Mouse (Mus musculus) G1E (cell line): Measurements from ENCODE around the gene Pde2a.

ENCODE experiments used
- CTCF ChIP-seq: IDR thresholded peaks from 2 replicates; pipeline ENCODE4 v1.5.1; 2012; ENCODE audit warnings: low read depth, low read length, inconsistent platforms, mixed read lengths
- GATA1 ChIP-seq: IDR thresholded peaks from 2 replicates; pipeline ENCODE4 v1.6.1; 2012; ENCODE audit warnings: borderline replicate concordance, low read length, inconsistent platforms, mixed read lengths
- GATA2 ChIP-seq: IDR thresholded peaks from 2 replicates; pipeline ENCODE4 v1.6.1; 2012; ENCODE audit warnings: low read depth, low read length, inconsistent platforms, borderline replicate concordance
- TAL1 ChIP-seq: conservative IDR thresholded peaks from 2 replicates; pipeline ENCODE4 v1.6.1; 2012; ENCODE audit warnings: low read depth, low read length, inconsistent platforms, mixed read lengths

DNA sequence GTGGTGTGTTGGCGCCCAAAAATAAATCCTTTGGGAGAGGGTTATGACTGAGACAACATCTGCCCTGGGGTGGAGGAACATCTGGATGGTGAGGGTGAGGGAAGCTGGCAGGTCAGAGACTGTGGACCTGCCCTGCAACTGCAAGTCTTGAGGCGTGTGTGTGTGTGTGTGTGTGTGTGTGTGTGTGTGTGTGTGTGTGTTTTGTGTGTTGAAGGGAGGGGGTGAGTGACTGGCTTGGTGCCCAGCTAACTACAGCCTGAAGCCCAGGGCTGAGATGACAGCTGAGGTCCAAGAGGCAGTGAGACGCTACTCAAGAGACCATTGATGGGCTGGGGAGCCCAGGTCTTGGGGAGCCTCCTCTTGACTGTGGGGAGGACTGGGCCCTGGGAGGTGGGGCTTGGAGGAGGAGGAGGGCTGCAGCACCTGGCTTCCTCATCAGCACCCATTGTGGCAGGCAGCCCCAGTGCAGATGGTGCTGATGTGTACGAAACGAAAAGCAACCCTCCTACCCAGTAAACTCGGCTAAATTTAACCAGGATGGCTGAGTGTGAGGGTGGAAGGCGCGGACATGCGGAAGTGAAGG is 61.1 kb downstream of the Pde2a start:
- no peak for TF ChIP-seq GATA1
- no peak for TF ChIP-seq CTCF
- no peak for TF ChIP-seq TAL1
- TF ChIP-seq GATA2, result no peak
